Mouse (Mus musculus) heart, adult 2 months (tissue): Measurements from ENCODE around the gene Prdm16. TPM values are rescaled to one million over a fixed set of nuclear protein-coding genes. Genes with fewer than 3 reads are reported as not detected.

Experiments used
- DNase-seq, 2 experiments: peaks; one replicate each; pipeline ENCODE4 v3.0.0; 2021
- H3K27ac ChIP-seq: fragments of 200-600 bp; 2 replicates; pipeline ENCODE4 v1.8.1; 2022
- H3K27me3 ChIP-seq: fragments of 200-500 bp; 2 replicates; pipeline ENCODE4 v1.6.1; 2012; ENCODE audit warnings: mild to moderate bottlenecking, low read length, inconsistent platforms, mixed read lengths; ENCODE audit not compliant: control insufficient read depth, insufficient read depth
- H3K36me3 ChIP-seq: fragments of 200-500 bp; 2 replicates; pipeline ENCODE4 v1.6.1; 2012; ENCODE audit warnings: low read length, inconsistent platforms; ENCODE audit not compliant: control insufficient read depth, insufficient read depth
- H3K4me1 ChIP-seq: fragments of 200-500 bp; 2 replicates; pipeline ENCODE4 v1.6.1; 2011; ENCODE audit warnings: low read length; ENCODE audit not compliant: control insufficient read depth, insufficient read depth
- H3K4me3 ChIP-seq: fragments of 200-600 bp; 2 replicates; pipeline ENCODE4 v1.8.1; 2022
- H3K79me2 ChIP-seq: fragments of 200-500 bp; replicated peaks from 2 replicates; pipeline ENCODE4 v1.6.1; 2012; ENCODE audit warnings: mild to moderate bottlenecking, inconsistent platforms, low read length, moderate library complexity, mixed read lengths; ENCODE audit not compliant: control insufficient read depth, insufficient read depth
- H3K9ac ChIP-seq: fragments of 200-500 bp; 2 replicates; pipeline ENCODE4 v1.6.1; 2012; ENCODE audit warnings: low read depth, mild to moderate bottlenecking, control low read depth, inconsistent platforms, low read length, mixed read lengths
- CTCF ChIP-seq: fragments of 200-600 bp; IDR thresholded peaks from 2 replicates; pipeline ENCODE4 v1.8.1; 2022; ENCODE audit warnings: antibody characterized with exemption, mild to moderate bottlenecking, moderate library complexity
- EP300 ChIP-seq: fragments of 200-500 bp; IDR thresholded peaks from 2 replicates; pipeline ENCODE4 v1.6.1; 2011; ENCODE audit warnings: low read depth, low read length, control low read depth; ENCODE audit not compliant: insufficient read depth
- POLR2A ChIP-seq: fragments of 200-500 bp; IDR thresholded peaks from 2 replicates; pipeline ENCODE4 v1.6.1; 2011; ENCODE audit warnings: mild to moderate bottlenecking, low read depth, low read length, control low read depth; ENCODE audit not compliant: insufficient read depth
- WGBS: fragments of 180-500 bp; shearing (Covaris S2); methylation state at CpG from one replicate; pipeline ENCODE4 v1.1.7; 2018; 5-methylcytosine and 5-hydroxymethylcytosine counted together
- intact Hi-C: fragments of 180-260 bp; cut with DNase I; formaldehyde crosslinking; loops from one replicate; pipeline ENCODE4 v1.15.1; 2025
- polyA plus RNA-seq: library from polyadenylated mRNA; depleted of rRNA; stranded (reverse); fragments of >200 nt; gene quantifications from 2 replicates; pipeline ENCODE4 v1.2.3, GENCODE M21; 2012
- total RNA-seq, 2 experiments: library from RNA; stranded (reverse); gene quantifications; 2 replicates each; pipeline ENCODE4 v1.2.3; 2021

The Prdm16 gene
- total and polyA plus RNA-seq, 3 experiments = 7.6 to 18.1 (median 16.8) TPM

GRCm38 (mm10) chr4:154482695-154483094 is 154.0 kb downstream of the Prdm16 start:
- Histone ChIP-seq H3K27ac (no peak overlapping the region), H3K36me3 (no peaks in the 10 kb centered on the region), H3K4me1 (peaks cover 5% of the 10 kb centered on the region), H3K79me2 (no peaks in the 10 kb centered on the region), H3K4me3 (no peak overlapping the region), H3K27me3 (no peaks in the 10 kb centered on the region), H3K9ac (no peak overlapping the region)
- intact Hi-C loops = no loop called here
- TF ChIP-seq CTCF (no peak), EP300 (no peak), POLR2A (no peak)
- peak in 1 of 2 experiments; percentile 33 for DNase-seq
- 72% methylated on average over 14 of the region's 14 CpGs for WGBS

GRCm38 (mm10) chr4:154481771-154482637 is 154.7 kb downstream of the Prdm16 start:
- TF ChIP-seq POLR2A (no peak), CTCF (no peak)
- no peaks in the 10 kb centered on the region for H3K27me3 ChIP-seq
- no peak overlapping the region for H3K27ac ChIP-seq
- 29% methylated on average over 14 of the region's 14 CpGs for WGBS
- DNase-seq = peak in 1 of 2 experiments; percentile 54
- H3K4me3 ChIP-seq = no peak overlapping the region
- H3K9ac ChIP-seq = no peak overlapping the region
- intact Hi-C loops = no loop called here
- H3K4me1 ChIP-seq = peaks cover 5% of the 10 kb centered on the region
- H3K79me2 ChIP-seq = no peaks in the 10 kb centered on the region
- H3K36me3 ChIP-seq = no peaks in the 10 kb centered on the region

GRCm38 (mm10) chr4:154480544-154481260 is 156.0 kb downstream of the Prdm16 start:
- H3K36me3 ChIP-seq = no peaks in the 10 kb centered on the region
- 71% methylated on average over 9 of the region's 9 CpGs for WGBS
- H3K27ac ChIP-seq = no peak overlapping the region
- DNase-seq = no peak
- intact Hi-C loops = no loop called here
- H3K79me2 ChIP-seq = no peaks in the 10 kb centered on the region
- H3K4me1 ChIP-seq = peaks cover 5% of the 10 kb centered on the region
- TF ChIP-seq POLR2A = no peak
- TF ChIP-seq EP300 = no peak
- no peak for TF ChIP-seq CTCF
- H3K27me3 ChIP-seq = no peaks in the 10 kb centered on the region
- no peak overlapping the region for H3K9ac ChIP-seq
- H3K4me3 ChIP-seq = no peak overlapping the region

- Histone ChIP-seq H3K79me2 (no peaks in the 10 kb centered on the region), H3K36me3 (no peaks in the 10 kb centered on the region), H3K27me3 (no peaks in the 10 kb centered on the region), H3K4me3 (no peak overlapping the region), H3K9ac (no peak overlapping the region), H3K27ac (no peak overlapping the region), H3K4me1 (peaks cover 5% of the 10 kb centered on the region)
- intact Hi-C loops = no loop called here
- no peak for DNase-seq
- 52% methylated on average over 15 of the region's 15 CpGs for WGBS
- TF ChIP-seq CTCF = no peak
- TF ChIP-seq POLR2A = no peak
- no peak for TF ChIP-seq EP300
Observed at GRCm38 (mm10) chr4:154480143-154480542, 156.5 kb downstream of the Prdm16 start.

- DNase-seq = no peak
- no peaks in the 10 kb centered on the region for H3K36me3 ChIP-seq
- H3K4me1 ChIP-seq = peaks cover 5% of the 10 kb centered on the region
- no peaks in the 10 kb centered on the region for H3K79me2 ChIP-seq
- 48% methylated on average over 8 of the region's 8 CpGs for WGBS
- H3K9ac ChIP-seq = no peak overlapping the region
- H3K27ac ChIP-seq = no peak overlapping the region
- H3K4me3 ChIP-seq = no peak overlapping the region
- intact Hi-C loops = no loop called here
- no peaks in the 10 kb centered on the region for H3K27me3 ChIP-seq
- TF ChIP-seq EP300 = no peak
- no peak for TF ChIP-seq POLR2A
- TF ChIP-seq CTCF = no peak
Observed at GRCm38 (mm10) chr4:154478933-154479613, 157.6 kb downstream of the Prdm16 start.
